Mouse (Mus musculus): ENCODE measurements at regions not wholly inside any gene's neighbourhood (a gene's known extent, or its start where the extent isn't known, plus 50 kb on each side); places are given as distances from the start of the nearest gene placed in this dataset.
A peak's percentile ranks its signal among the peaks of the same experiment; 100 is the strongest.

DNA sequence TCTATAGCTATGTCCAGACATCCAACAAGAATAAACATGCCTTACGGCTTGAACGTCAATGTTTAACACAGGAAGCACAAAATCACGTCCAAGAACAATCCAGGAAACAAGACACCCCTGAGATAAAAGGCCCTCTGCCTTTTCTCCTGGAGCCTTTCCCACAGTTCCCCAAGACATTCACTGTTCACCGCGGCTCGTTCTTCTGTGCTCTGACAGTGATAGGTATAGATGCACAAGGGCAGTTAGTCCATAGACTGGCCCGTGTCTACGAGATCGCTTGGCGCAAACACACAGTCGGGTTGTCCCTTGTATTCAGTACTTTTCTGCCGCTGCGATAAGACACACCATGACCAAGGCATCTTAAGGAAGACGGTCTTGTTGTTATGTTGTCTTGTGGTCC lies 182.7 kb upstream of the Jmjd1c start:
- H3K9me3 ChIP-seq (ENCODE audit: control insufficient read depth, low read length) = no peaks in the 10 kb centered on the region
- H3K27ac ChIP-seq = no peak overlapping the region
- H3K4me1 ChIP-seq (replicated peaks; ENCODE audit: control insufficient read depth in 2 of 2, insufficient read depth in 2 of 2, low read length in 1 of 2) = peaks cover 3 to 29% of the 10 kb centered on the region in 2 experiments
- H3K9ac ChIP-seq (replicated peaks) = no peak overlapping the region
- DNase-seq (ENCODE audit: low read depth in 3 of 3, low spot score in 3 of 3) (no peak), ATAC-seq (ENCODE audit: insufficient read depth) (no peak)
- no peak overlapping the region for H3K4me2 ChIP-seq (ENCODE audit: low read depth)
- no peaks in the 10 kb centered on the region for H3K36me3 ChIP-seq (replicated peaks; ENCODE audit: control insufficient read depth, insufficient read depth, low read depth)
- H3K27me3 ChIP-seq (ENCODE audit: control insufficient read depth, insufficient read depth, low read length) = no peaks in the 10 kb centered on the region
- no peak for TF ChIP-seq CTCF (IDR thresholded peaks at IDR 0.05; ENCODE audit: low read depth)
- 40% methylated on average over 14 of the region's 14 CpGs for WGBS (ENCODE audit: insufficient replicate concordance)
- H3K4me3 ChIP-seq (ENCODE audit: insufficient read depth in 1 of 2, low read depth in 2 of 2, low read length in 2 of 2) = no peak overlapping the region

DNA sequence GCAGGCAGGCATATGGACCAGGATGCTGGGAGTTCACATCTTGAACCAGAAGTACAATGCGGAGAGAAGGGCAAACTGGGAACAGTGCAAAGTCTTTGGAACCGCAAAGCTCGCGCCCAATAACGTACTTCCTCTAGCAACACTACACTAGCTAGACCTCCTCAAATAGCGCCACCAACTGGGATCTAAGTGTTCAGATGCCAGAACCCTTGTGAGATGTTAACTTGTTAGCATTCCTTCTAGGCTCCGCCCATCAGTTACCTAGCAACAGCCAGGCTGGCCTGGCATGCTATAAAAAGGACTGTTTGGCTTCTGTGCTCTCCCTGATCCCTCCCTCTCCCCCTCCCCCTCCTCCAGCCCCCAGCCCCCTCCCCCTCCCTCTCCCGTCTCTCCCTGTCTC lies 182.3 kb upstream of the Jmjd1c start:
- no peak overlapping the region for H3K4me3 ChIP-seq (ENCODE audit: insufficient read depth in 1 of 2, low read depth in 2 of 2, low read length in 2 of 2)
- no peak for ATAC-seq (ENCODE audit: insufficient read depth)
- H3K27ac ChIP-seq = no peak overlapping the region
- H3K27me3 ChIP-seq (ENCODE audit: control insufficient read depth, insufficient read depth, low read length) = no peaks in the 10 kb centered on the region
- peaks cover 3 to 25% of the 10 kb centered on the region in 2 experiments for H3K4me1 ChIP-seq (replicated peaks; ENCODE audit: control insufficient read depth in 2 of 2, insufficient read depth in 2 of 2, low read length in 1 of 2)
- no peaks in the 10 kb centered on the region for H3K9me3 ChIP-seq (ENCODE audit: control insufficient read depth, low read length)
- WGBS (ENCODE audit: insufficient replicate concordance) = 37% methylated on average over 8 of the region's 8 CpGs
- no peak for TF ChIP-seq EP300 (IDR thresholded peaks at IDR 0.05; ENCODE audit: low read depth)
- TF ChIP-seq CTCF (IDR thresholded peaks at IDR 0.05; ENCODE audit: low read depth) = 0 out of 2 replicates have a peak, but pooled peaks have one; percentile 5
- H3K9ac ChIP-seq (replicated peaks) = no peak overlapping the region
- no peaks in the 10 kb centered on the region for H3K36me3 ChIP-seq (replicated peaks; ENCODE audit: control insufficient read depth, insufficient read depth, low read depth)
- DNase-seq (ENCODE audit: low read depth in 3 of 3, low spot score in 3 of 3) = no peak
- no peak overlapping the region for H3K4me2 ChIP-seq (ENCODE audit: low read depth)

DNA sequence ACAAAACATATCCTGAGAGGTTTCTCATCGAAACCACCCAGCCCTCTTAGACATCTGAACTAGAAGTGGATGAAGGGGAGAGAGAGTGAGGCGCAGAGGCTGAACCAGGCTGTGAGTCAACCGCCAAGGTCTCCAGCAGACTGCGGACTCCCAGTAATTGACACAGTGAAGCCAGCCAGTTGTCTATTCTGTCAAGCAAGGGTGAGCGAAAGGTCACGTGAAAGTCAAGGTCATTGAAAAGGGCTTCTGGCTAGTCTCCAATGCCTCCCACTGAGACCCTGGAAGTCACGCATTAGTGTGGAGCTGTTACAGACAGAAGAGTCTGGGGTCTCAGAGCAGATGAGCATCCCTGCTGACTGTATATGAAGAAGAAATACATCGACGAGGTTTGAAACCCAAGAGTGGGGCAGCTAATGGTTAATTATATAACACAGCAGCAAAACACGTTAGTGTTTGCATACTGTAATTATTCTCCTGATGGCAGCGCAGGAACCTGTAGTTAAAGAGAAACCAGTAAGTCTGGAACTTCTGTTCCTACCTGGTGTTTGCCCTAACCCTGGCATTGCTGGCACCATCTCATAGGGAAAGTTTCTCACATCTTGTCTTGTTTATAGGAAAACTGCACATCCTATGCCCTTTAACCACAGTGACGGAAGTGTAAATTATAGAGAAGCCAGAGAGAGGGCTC lies 181.5 kb upstream of the Jmjd1c start:
- Histone ChIP-seq H3K4me2 (ENCODE audit: low read depth) (no peak overlapping the region), H3K27ac (no peak overlapping the region), H3K36me3 (replicated peaks; ENCODE audit: control insufficient read depth, insufficient read depth, low read depth) (no peaks in the 10 kb centered on the region), H3K4me3 (ENCODE audit: insufficient read depth in 1 of 2, low read depth in 2 of 2, low read length in 2 of 2) (no peak overlapping the region), H3K27me3 (ENCODE audit: control insufficient read depth, insufficient read depth, low read length) (no peaks in the 10 kb centered on the region), H3K9ac (replicated peaks) (no peak overlapping the region), H3K4me1 (replicated peaks; ENCODE audit: control insufficient read depth in 2 of 2, insufficient read depth in 2 of 2, low read length in 1 of 2) (peaks cover 3 to 25% of the 10 kb centered on the region in 2 experiments), H3K9me3 (ENCODE audit: control insufficient read depth, low read length) (no peaks in the 10 kb centered on the region)
- WGBS (ENCODE audit: insufficient replicate concordance) = 66% methylated on average over 12 of the region's 12 CpGs
- no peak for ATAC-seq (ENCODE audit: insufficient read depth)
- TF ChIP-seq EP300 (IDR thresholded peaks at IDR 0.05; ENCODE audit: low read depth) (no peak), CTCF (IDR thresholded peaks at IDR 0.05; ENCODE audit: low read depth) (no peak)
- no peak for DNase-seq (ENCODE audit: low read depth in 3 of 3, low spot score in 3 of 3)

DNA sequence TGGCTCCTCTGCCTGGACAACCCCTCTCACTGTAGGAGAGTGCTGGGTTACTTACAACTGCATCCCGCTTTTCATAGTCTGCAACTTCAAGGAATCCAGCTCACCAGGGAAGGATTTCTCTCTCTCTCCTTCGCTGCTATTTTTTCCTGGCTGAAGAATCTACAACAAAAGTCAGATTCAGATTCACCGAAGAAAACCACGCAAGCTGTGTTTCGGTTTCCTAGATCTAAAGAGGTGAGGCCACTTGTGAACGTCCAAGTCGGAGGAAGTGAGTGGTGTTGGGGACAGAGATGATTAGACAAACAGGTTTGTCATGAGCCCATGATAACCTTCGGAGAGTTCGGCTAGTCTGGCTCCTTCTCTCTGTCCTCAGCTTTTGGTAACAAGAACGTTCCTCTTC lies 180.1 kb upstream of the Jmjd1c start:
- Histone ChIP-seq H3K36me3 (replicated peaks; ENCODE audit: control insufficient read depth, insufficient read depth, low read depth) (no peaks in the 10 kb centered on the region), H3K27ac (no peak overlapping the region), H3K9ac (replicated peaks) (no peak overlapping the region), H3K4me2 (ENCODE audit: low read depth) (no peak overlapping the region), H3K27me3 (ENCODE audit: control insufficient read depth, insufficient read depth, low read length) (no peaks in the 10 kb centered on the region), H3K4me3 (ENCODE audit: insufficient read depth in 1 of 2, low read depth in 2 of 2, low read length in 2 of 2) (no peak overlapping the region), H3K9me3 (ENCODE audit: control insufficient read depth, low read length) (no peaks in the 10 kb centered on the region), H3K4me1 (replicated peaks; ENCODE audit: control insufficient read depth in 2 of 2, insufficient read depth in 2 of 2, low read length in 1 of 2) (peaks cover 3 to 24% of the 10 kb centered on the region in 2 experiments)
- 36% methylated on average over 10 of the region's 10 CpGs for WGBS (ENCODE audit: insufficient replicate concordance)
- no peak for ATAC-seq (ENCODE audit: insufficient read depth)
- DNase-seq (ENCODE audit: low read depth in 3 of 3, low spot score in 3 of 3) = no peak
- TF ChIP-seq CTCF (IDR thresholded peaks at IDR 0.05; ENCODE audit: low read depth) (no peak), EP300 (IDR thresholded peaks at IDR 0.05; ENCODE audit: low read depth) (no peak)

DNA sequence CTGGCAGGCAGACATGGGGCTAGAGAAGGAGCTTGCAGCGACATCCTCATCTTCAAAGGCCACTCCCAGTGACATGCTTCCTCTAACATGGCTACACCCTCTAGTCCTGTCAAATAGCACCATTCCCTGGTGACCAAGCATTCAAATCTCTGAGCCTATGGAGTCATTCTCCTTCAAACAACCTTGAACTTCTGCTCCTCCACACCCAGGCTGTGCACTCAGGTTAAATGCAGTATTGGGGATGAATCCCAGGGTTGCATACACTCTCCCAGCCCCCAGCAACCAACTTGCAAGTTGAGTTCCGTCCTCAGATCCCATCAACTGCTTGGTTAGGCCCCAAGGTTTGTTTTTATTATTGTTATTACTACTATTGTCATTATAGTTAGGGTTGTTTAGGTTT lies 178.2 kb upstream of the Jmjd1c start:
- no peaks in the 10 kb centered on the region for H3K36me3 ChIP-seq (replicated peaks; ENCODE audit: control insufficient read depth, insufficient read depth, low read depth)
- no peaks in the 10 kb centered on the region for H3K9me3 ChIP-seq (ENCODE audit: control insufficient read depth, low read length)

More for the DNA sequence above, 178.2 kb upstream of the Jmjd1c start:
- 54% methylated on average over 2 of the region's 2 CpGs for WGBS (ENCODE audit: insufficient replicate concordance)
- no peak overlapping the region for H3K27ac ChIP-seq
- no peak overlapping the region for H3K9ac ChIP-seq (replicated peaks)
- DNase-seq (ENCODE audit: low read depth in 3 of 3, low spot score in 3 of 3) = no peak
- no peak overlapping the region for H3K4me3 ChIP-seq (ENCODE audit: insufficient read depth in 1 of 2, low read depth in 2 of 2, low read length in 2 of 2)
- H3K27me3 ChIP-seq (ENCODE audit: control insufficient read depth, insufficient read depth, low read length) = no peaks in the 10 kb centered on the region
- TF ChIP-seq EP300 (IDR thresholded peaks at IDR 0.05; ENCODE audit: low read depth) (no peak), CTCF (IDR thresholded peaks at IDR 0.05; ENCODE audit: low read depth) (no peak)
- H3K4me1 ChIP-seq (replicated peaks; ENCODE audit: control insufficient read depth in 2 of 2, insufficient read depth in 2 of 2, low read length in 1 of 2) = peaks cover 0 to 16% of the 10 kb centered on the region in 2 experiments; a peak in 2 of 4 replicates
- H3K4me2 ChIP-seq (ENCODE audit: low read depth) = no peak overlapping the region
- no peak for ATAC-seq (ENCODE audit: insufficient read depth)

Measured in liver, embryonic 14.5 days (tissue).